Mouse (Mus musculus) embryonic facial prominence, embryonic 14.5 days (tissue): ENCODE data around the gene Pde4b. TPM values are rescaled to one million over a fixed set of nuclear protein-coding genes. Genes with fewer than 3 reads are reported as not detected.

Source experiments
- ATAC-seq: fragments of 200-750 bp; cut with Nextera tagmentation; 2 replicates; pipeline ENCODE4 v1.8.0; 2017; ENCODE audit warnings: low read depth, moderate number of reproducible peaks, moderate TSS enrichment
- DNase-seq: peaks from one replicate; pipeline ENCODE4 v3.0.0-alpha.2; 2015; ENCODE audit warnings: low spot score
- H3K27ac ChIP-seq: fragments of 300-500 bp; sonication (generic); replicated peaks from 2 replicates; pipeline ENCODE4 v1.5.1; 2014; ENCODE audit warnings: low read depth, mild to moderate bottlenecking, low read length, moderate library complexity
- H3K27me3 ChIP-seq: fragments of 300-500 bp; sonication (generic); replicated peaks from 2 replicates; pipeline ENCODE4 v1.6.1; 2014; ENCODE audit warnings: low read length; ENCODE audit not compliant: control insufficient read depth, insufficient read depth
- H3K36me3 ChIP-seq: fragments of 300-500 bp; sonication (generic); 2 replicates; pipeline ENCODE4 v1.6.1; 2014; ENCODE audit warnings: low read length, mixed read lengths; ENCODE audit not compliant: control insufficient read depth, insufficient read depth
- H3K4me1 ChIP-seq: fragments of 300-500 bp; sonication (generic); 2 replicates; pipeline ENCODE4 v1.6.1; 2014; ENCODE audit warnings: antibody characterized with exemption, low read length; ENCODE audit not compliant: control insufficient read depth, insufficient read depth
- H3K4me2 ChIP-seq: fragments of 300-500 bp; sonication (generic); 2 replicates; pipeline ENCODE4 v1.6.1; 2014; ENCODE audit warnings: low read depth, mild to moderate bottlenecking, low read length, moderate library complexity, mixed read lengths
- H3K4me3 ChIP-seq: fragments of 300-500 bp; sonication (generic); 2 replicates; pipeline ENCODE4 v1.5.1; 2014; ENCODE audit warnings: low read depth, mild to moderate bottlenecking, low read length
- H3K9ac ChIP-seq: fragments of 300-500 bp; sonication (generic); 2 replicates; pipeline ENCODE4 v1.6.1; 2014; ENCODE audit warnings: low read depth, mild to moderate bottlenecking, low read length, moderate library complexity, mixed read lengths
- H3K9me3 ChIP-seq: fragments of 300-500 bp; sonication (generic); 2 replicates; pipeline ENCODE4 v1.6.1; 2016; ENCODE audit warnings: low read length; ENCODE audit not compliant: control insufficient read depth
- WGBS: fragments of 180-500 bp; shearing (Covaris S2); extraction: QIAGEN DNeasy Blood & Tissue Kit; methylation state at CpG from one replicate; pipeline ENCODE4 v1.1.7; 2014; 5-methylcytosine and 5-hydroxymethylcytosine counted together
- polyA plus RNA-seq: library from polyadenylated mRNA; unstranded; fragments of >200 nt; fragmentation: Nextera tagmentation; extraction: Ambion mirVana; gene quantifications from 2 replicates; pipeline ENCODE4 v1.2.1, GENCODE M21; 2014

Pde4b gene
- polyA plus RNA-seq, 1 experiment from 2014 or later = 19.4 TPM

DNA sequence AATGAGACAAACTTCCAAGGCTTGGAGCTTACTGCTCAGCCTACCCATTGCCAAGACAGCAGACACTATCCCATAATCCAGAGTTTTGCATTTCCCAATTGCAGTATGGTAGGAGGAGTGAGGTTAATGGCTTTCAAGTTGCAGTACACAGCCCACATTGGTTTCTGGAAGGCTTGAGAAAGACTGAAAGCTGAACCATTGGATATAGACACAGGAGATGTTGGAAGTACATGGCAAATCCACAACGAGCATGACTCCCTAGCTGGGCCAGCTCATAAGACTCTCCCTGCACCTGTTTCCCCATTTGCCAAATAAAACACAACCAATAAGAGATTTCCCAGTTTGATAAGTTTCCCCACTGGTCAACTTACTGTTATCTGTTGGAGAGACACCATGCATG is 450.9 kb downstream of the Pde4b start:
- Histone ChIP-seq H3K36me3 (no peaks in the 10 kb centered on the region), H3K27ac (no peak overlapping the region), H3K27me3 (no peaks in the 10 kb centered on the region), H3K4me1 (peaks cover 5% of the 10 kb centered on the region), H3K9me3 (no peaks in the 10 kb centered on the region), H3K9ac (no peak overlapping the region), H3K4me3 (no peak overlapping the region), H3K4me2 (no peak overlapping the region)
- WGBS = 78% methylated on average over 1 of the region's 1 CpGs
- no peak for DNase-seq
- no peak for ATAC-seq

DNA sequence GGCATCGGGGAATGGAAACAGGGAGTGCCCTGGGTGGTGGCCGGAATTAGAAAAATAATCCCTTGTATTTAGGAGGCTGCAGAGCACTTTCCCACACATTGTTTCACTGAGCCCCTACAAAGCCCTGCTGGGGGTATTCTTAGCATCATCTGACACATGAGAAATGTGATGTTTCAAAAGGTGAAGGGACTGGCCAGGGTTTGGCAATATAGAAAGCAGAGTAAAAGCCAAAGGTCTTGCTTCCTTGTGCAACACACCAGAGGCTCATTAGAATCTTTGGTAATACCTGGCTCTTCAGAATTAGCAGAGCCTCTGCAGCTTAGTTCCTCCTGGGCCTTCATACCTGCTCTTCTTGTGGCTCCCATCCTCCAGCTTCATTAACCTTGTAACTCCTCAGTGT is 451.4 kb downstream of the Pde4b start:
- peaks cover 1% of the 10 kb centered on the region for H3K4me1 ChIP-seq
- DNase-seq (no peak), ATAC-seq (no peak)
- H3K36me3 ChIP-seq = no peaks in the 10 kb centered on the region
- H3K4me3 ChIP-seq = no peak overlapping the region
- 71% methylated on average over 2 of the region's 2 CpGs for WGBS
- no peaks in the 10 kb centered on the region for H3K27me3 ChIP-seq
- H3K9me3 ChIP-seq = no peaks in the 10 kb centered on the region
- H3K27ac ChIP-seq = no peak overlapping the region
- no peak overlapping the region for H3K9ac ChIP-seq
- H3K4me2 ChIP-seq = no peak overlapping the region

GRCm38 (mm10) chr4:102539598-102540180 is 452.3 kb downstream of the Pde4b start:
- no peaks in the 10 kb centered on the region for H3K4me1 ChIP-seq
- H3K4me2 ChIP-seq = no peak overlapping the region
- no peaks in the 10 kb centered on the region for H3K36me3 ChIP-seq
- no peak overlapping the region for H3K27ac ChIP-seq
- no peak overlapping the region for H3K4me3 ChIP-seq
- H3K27me3 ChIP-seq = no peaks in the 10 kb centered on the region
- H3K9ac ChIP-seq = no peak overlapping the region
- DNase-seq (no peak), ATAC-seq (no peak)
- no peaks in the 10 kb centered on the region for H3K9me3 ChIP-seq
- 72% methylated on average over 5 of the region's 5 CpGs for WGBS

GRCm38 (mm10) chr4:102542976-102543375 is 455.6 kb downstream of the Pde4b start:
- Histone ChIP-seq H3K4me3 (no peak overlapping the region), H3K4me1 (no peaks in the 10 kb centered on the region), H3K27ac (no peak overlapping the region), H3K36me3 (no peaks in the 10 kb centered on the region), H3K9ac (no peak overlapping the region), H3K9me3 (no peaks in the 10 kb centered on the region), H3K27me3 (no peaks in the 10 kb centered on the region), H3K4me2 (no peak overlapping the region)
- DNase-seq (no peak), ATAC-seq (no peak)
- whole genome bisulfite sequencing = 82% methylated on average over 3 of the region's 3 CpGs

GRCm38 (mm10) chr4:102545226-102545625 is 457.9 kb downstream of the Pde4b start:
- Histone ChIP-seq H3K9ac (no peak overlapping the region), H3K4me1 (no peaks in the 10 kb centered on the region), H3K4me2 (no peak overlapping the region), H3K27me3 (no peaks in the 10 kb centered on the region), H3K4me3 (no peak overlapping the region), H3K27ac (no peak overlapping the region), H3K9me3 (no peaks in the 10 kb centered on the region), H3K36me3 (no peaks in the 10 kb centered on the region)
- WGBS = 72% methylated on average over 4 of the region's 4 CpGs
- ATAC-seq (no peak), DNase-seq (no peak)

- ATAC-seq (no peak), DNase-seq (no peak)
- WGBS = 59% methylated on average over 7 of the region's 7 CpGs
- Histone ChIP-seq H3K27ac (no peak overlapping the region), H3K36me3 (no peaks in the 10 kb centered on the region), H3K27me3 (no peaks in the 10 kb centered on the region), H3K9ac (no peak overlapping the region), H3K4me1 (no peaks in the 10 kb centered on the region), H3K9me3 (no peaks in the 10 kb centered on the region), H3K4me2 (no peak overlapping the region), H3K4me3 (no peak overlapping the region)
These were observed 468.2 kb downstream of the Pde4b start for GRCm38 (mm10) chr4:102555566-102555965.

- DNase-seq (no peak), ATAC-seq (no peak)
- H3K4me3 ChIP-seq = no peak overlapping the region
- WGBS = 59% methylated on average over 2 of the region's 2 CpGs
- H3K36me3 ChIP-seq = no peaks in the 10 kb centered on the region
- no peak overlapping the region for H3K4me2 ChIP-seq
- H3K27me3 ChIP-seq = no peaks in the 10 kb centered on the region
- no peaks in the 10 kb centered on the region for H3K4me1 ChIP-seq
- no peaks in the 10 kb centered on the region for H3K9me3 ChIP-seq
- no peak overlapping the region for H3K9ac ChIP-seq
- no peak overlapping the region; the same call in 1 of the 2 replicates for H3K27ac ChIP-seq
These were observed 469.7 kb downstream of the Pde4b start for GRCm38 (mm10) chr4:102557006-102557405.

- Histone ChIP-seq H3K9me3 (no peaks in the 10 kb centered on the region), H3K9ac (no peak overlapping the region), H3K36me3 (no peaks in the 10 kb centered on the region), H3K4me2 (peak overlapping the region; percentile 24; the same call in 1 of the 2 replicates), H3K4me3 (no peak overlapping the region), H3K4me1 (no peaks in the 10 kb centered on the region), H3K27ac (peak overlapping the region; percentile 44; the same call in 1 of the 2 replicates), H3K27me3 (no peaks in the 10 kb centered on the region)
- WGBS = 53% methylated on average over 9 of the region's 9 CpGs
- ATAC-seq (no peak), DNase-seq (no peak)
These were observed 470.3 kb downstream of the Pde4b start for GRCm38 (mm10) chr4:102557508-102558220.

DNA sequence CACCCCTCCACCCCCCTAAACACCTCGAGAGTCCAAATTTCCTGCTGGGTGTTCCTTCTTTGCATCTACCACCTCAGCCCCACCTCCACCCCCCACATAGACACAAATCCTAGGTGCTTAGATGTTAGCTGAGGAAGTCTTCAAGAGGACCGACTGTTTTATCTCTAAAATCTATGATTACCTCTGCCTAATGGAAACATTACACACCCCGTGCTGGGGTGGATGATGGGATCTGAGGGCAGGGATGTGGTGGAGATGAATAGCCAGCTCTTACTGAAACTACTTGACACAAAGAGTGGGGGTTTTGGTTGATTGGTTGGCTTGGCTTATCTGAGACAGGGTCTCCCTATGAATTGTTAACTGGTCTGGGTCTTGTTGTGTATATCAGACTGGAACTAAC is 471.0 kb downstream of the Pde4b start:
- Histone ChIP-seq H3K36me3 (no peaks in the 10 kb centered on the region), H3K4me1 (no peaks in the 10 kb centered on the region), H3K4me3 (no peak overlapping the region), H3K9me3 (no peaks in the 10 kb centered on the region), H3K9ac (no peak overlapping the region), H3K27me3 (no peaks in the 10 kb centered on the region), H3K27ac (peak overlapping the region; percentile 44; the same call in 1 of the 2 replicates), H3K4me2 (no peak overlapping the region)
- no peak for DNase-seq
- no peak for ATAC-seq
- WGBS = 45% methylated on average over 3 of the region's 3 CpGs
